Mouse (Mus musculus) liver, embryonic 13.5 days (tissue): Measurements from ENCODE around the gene Kcnk10. TPM values are rescaled to one million over a fixed set of nuclear protein-coding genes. Genes with fewer than 3 reads are reported as not detected.

Experiments
- ATAC-seq: fragments of 200-750 bp; cut with Nextera tagmentation; 2 replicates; pipeline ENCODE4 v1.8.0; 2017; ENCODE audit warnings: low read depth, mild to moderate bottlenecking, moderate number of reproducible peaks, moderate library complexity
- DNase-seq: peaks from one replicate; pipeline ENCODE4 v3.0.0; 2022
- H3K27ac ChIP-seq: fragments of 300-500 bp; sonication (generic); 2 replicates; pipeline ENCODE4 v1.5.1; 2015; ENCODE audit warnings: moderate library complexity, mild to moderate bottlenecking, inconsistent platforms
- H3K27me3 ChIP-seq: fragments of 300-500 bp; sonication (generic); 2 replicates; pipeline ENCODE4 v1.6.1; 2015; ENCODE audit warnings: mild to moderate bottlenecking, inconsistent platforms
- H3K36me3 ChIP-seq: fragments of 300-500 bp; sonication (generic); 2 replicates; pipeline ENCODE4 v1.6.1; 2015; ENCODE audit warnings: mild to moderate bottlenecking, inconsistent platforms
- H3K4me1 ChIP-seq: fragments of 300-500 bp; sonication (generic); replicated peaks from 2 replicates; pipeline ENCODE4 v1.6.1; 2015; ENCODE audit warnings: inconsistent platforms
- H3K4me2 ChIP-seq: fragments of 300-500 bp; sonication (generic); 2 replicates; pipeline ENCODE4 v1.6.1; 2015; ENCODE audit warnings: inconsistent platforms, mild to moderate bottlenecking, moderate library complexity
- H3K4me3 ChIP-seq: fragments of 300-500 bp; sonication (generic); replicated peaks from 2 replicates; pipeline ENCODE4 v1.5.1; 2015; ENCODE audit warnings: mild to moderate bottlenecking, inconsistent platforms
- H3K9ac ChIP-seq: fragments of 300-500 bp; sonication (generic); 2 replicates; pipeline ENCODE4 v1.6.1; 2015; ENCODE audit warnings: mild to moderate bottlenecking, inconsistent platforms
- H3K9me3 ChIP-seq: fragments of 300-500 bp; sonication (generic); replicated peaks from 2 replicates; pipeline ENCODE4 v1.6.1; 2016; ENCODE audit warnings: inconsistent platforms
- WGBS: fragments of 180-500 bp; shearing (Covaris S2); methylation state at CpG from one replicate; pipeline ENCODE4 v1.1.7; 2015; ENCODE audit not compliant: insufficient replicate concordance; 5-methylcytosine and 5-hydroxymethylcytosine counted together
- polyA plus RNA-seq: library from polyadenylated mRNA; unstranded; fragments of >200 nt; fragmentation: Nextera tagmentation; extraction: Ambion mirVana; gene quantifications from 2 replicates; pipeline ENCODE4 v1.2.1, GENCODE M21; 2015

Gene Kcnk10
- polyA plus RNA-seq, 1 experiment from 2014 or later, result not detected

GRCm38 (mm10) chr12:98501045-98501444 lies 77.1 kb downstream of the Kcnk10 start:
- no peaks in the 10 kb centered on the region for H3K27me3 ChIP-seq
- 66% methylated on average over 4 of the region's 4 CpGs for WGBS
- H3K4me2 ChIP-seq, result no peak overlapping the region
- H3K9ac ChIP-seq, result no peak overlapping the region
- no peaks in the 10 kb centered on the region for H3K36me3 ChIP-seq
- H3K27ac ChIP-seq, result no peak overlapping the region
- no peaks in the 10 kb centered on the region for H3K4me1 ChIP-seq
- H3K9me3 ChIP-seq, result 0 out of 2 replicates have a peak, but pooled peaks cover 2% of the 10 kb centered on the region
- ATAC-seq, result no peak
- H3K4me3 ChIP-seq, result no peak overlapping the region
- DNase-seq, result no peak

GRCm38 (mm10) chr12:98481460-98481859 lies 96.7 kb downstream of the Kcnk10 start:
- ATAC-seq (no peak), DNase-seq (no peak)
- Histone ChIP-seq H3K27ac (no peak overlapping the region), H3K9me3 (no peaks in the 10 kb centered on the region), H3K4me1 (no peaks in the 10 kb centered on the region), H3K36me3 (no peaks in the 10 kb centered on the region), H3K4me3 (no peak overlapping the region), H3K9ac (no peak overlapping the region), H3K4me2 (no peak overlapping the region), H3K27me3 (no peaks in the 10 kb centered on the region)
- 55% methylated on average over 2 of the region's 2 CpGs for WGBS

- no peak for ATAC-seq
- DNase-seq, result no peak
Observed at GRCm38 (mm10) chr12:98481048-98481447, 97.1 kb downstream of the Kcnk10 start.

GRCm38 (mm10) chr12:98477673-98478461 lies 100.2 kb downstream of the Kcnk10 start:
- ATAC-seq, result no peak
- Histone ChIP-seq H3K9me3 (no peaks in the 10 kb centered on the region), H3K4me3 (no peak overlapping the region), H3K4me2 (no peak overlapping the region), H3K4me1 (no peaks in the 10 kb centered on the region), H3K27me3 (no peaks in the 10 kb centered on the region), H3K9ac (no peak overlapping the region), H3K27ac (no peak overlapping the region), H3K36me3 (no peaks in the 10 kb centered on the region)
- no peak for DNase-seq
- 67% methylated on average over 8 of the region's 8 CpGs for WGBS

More at GRCm38 (mm10) chr12:98481048-98481447, 97.1 kb downstream of the Kcnk10 start:
- Histone ChIP-seq H3K9ac (no peak overlapping the region), H3K9me3 (no peaks in the 10 kb centered on the region), H3K27me3 (no peaks in the 10 kb centered on the region), H3K4me1 (no peaks in the 10 kb centered on the region), H3K4me3 (no peak overlapping the region), H3K36me3 (no peaks in the 10 kb centered on the region), H3K27ac (no peak overlapping the region), H3K4me2 (no peak overlapping the region)
- WGBS, result 61% methylated on average over 5 of the region's 5 CpGs

- H3K36me3 ChIP-seq, result no peaks in the 10 kb centered on the region
- H3K4me1 ChIP-seq, result no peaks in the 10 kb centered on the region
- H3K4me3 ChIP-seq, result no peak overlapping the region
- WGBS, result 56% methylated on average over 5 of the region's 5 CpGs
- no peaks in the 10 kb centered on the region for H3K27me3 ChIP-seq
- DNase-seq (no peak), ATAC-seq (no peak)
- H3K9me3 ChIP-seq, result no peaks in the 10 kb centered on the region
- no peak overlapping the region for H3K9ac ChIP-seq
- no peak overlapping the region for H3K4me2 ChIP-seq
- no peak overlapping the region for H3K27ac ChIP-seq
Observed at GRCm38 (mm10) chr12:98471232-98471631, 106.9 kb downstream of the Kcnk10 start.

- Histone ChIP-seq H3K4me2 (no peak overlapping the region), H3K9ac (no peak overlapping the region), H3K27me3 (no peaks in the 10 kb centered on the region), H3K36me3 (no peaks in the 10 kb centered on the region), H3K9me3 (no peaks in the 10 kb centered on the region), H3K4me3 (no peak overlapping the region), H3K4me1 (no peaks in the 10 kb centered on the region), H3K27ac (no peak overlapping the region)
- ATAC-seq (no peak), DNase-seq (no peak)
- WGBS, result 57% methylated on average over 3 of the region's 3 CpGs
Observed at GRCm38 (mm10) chr12:98470097-98470496, 108.0 kb downstream of the Kcnk10 start.

GRCm38 (mm10) chr12:98467793-98468192 lies 110.3 kb downstream of the Kcnk10 start:
- Histone ChIP-seq H3K36me3 (no peaks in the 10 kb centered on the region), H3K9ac (no peak overlapping the region), H3K9me3 (no peaks in the 10 kb centered on the region), H3K4me3 (no peak overlapping the region), H3K27ac (no peak overlapping the region), H3K4me1 (no peaks in the 10 kb centered on the region), H3K27me3 (no peaks in the 10 kb centered on the region), H3K4me2 (no peak overlapping the region)
- DNase-seq (no peak), ATAC-seq (no peak)
- 89% methylated on average over 4 of the region's 4 CpGs for WGBS

GRCm38 (mm10) chr12:98459889-98460288 lies 118.2 kb downstream of the Kcnk10 start:
- no peak for ATAC-seq

GRCm38 (mm10) chr12:98458944-98459343 lies 119.2 kb downstream of the Kcnk10 start:
- WGBS, result 70% methylated on average over 4 of the region's 4 CpGs
- ATAC-seq, result no peak

More at GRCm38 (mm10) chr12:98459889-98460288, 118.2 kb downstream of the Kcnk10 start:
- no peaks in the 10 kb centered on the region for H3K27me3 ChIP-seq
- no peaks in the 10 kb centered on the region for H3K4me1 ChIP-seq
- no peak overlapping the region for H3K4me2 ChIP-seq
- WGBS, result 33% methylated on average over 3 of the region's 3 CpGs
- DNase-seq, result no peak
- no peaks in the 10 kb centered on the region for H3K9me3 ChIP-seq
- no peak overlapping the region for H3K27ac ChIP-seq
- H3K36me3 ChIP-seq, result no peaks in the 10 kb centered on the region
- no peak overlapping the region for H3K4me3 ChIP-seq
- H3K9ac ChIP-seq, result no peak overlapping the region

GRCm38 (mm10) chr12:98458516-98458915 lies 119.6 kb downstream of the Kcnk10 start:
- Histone ChIP-seq H3K27ac (no peak overlapping the region), H3K4me1 (no peaks in the 10 kb centered on the region), H3K4me2 (no peak overlapping the region), H3K9ac (no peak overlapping the region), H3K4me3 (no peak overlapping the region), H3K9me3 (no peaks in the 10 kb centered on the region), H3K27me3 (no peaks in the 10 kb centered on the region), H3K36me3 (no peaks in the 10 kb centered on the region)
- DNase-seq (no peak), ATAC-seq (no peak)
- WGBS, result 72% methylated on average over 5 of the region's 5 CpGs

More at GRCm38 (mm10) chr12:98458944-98459343, 119.2 kb downstream of the Kcnk10 start:
- no peak overlapping the region for H3K4me3 ChIP-seq
- no peak overlapping the region for H3K9ac ChIP-seq
- H3K4me1 ChIP-seq, result no peaks in the 10 kb centered on the region
- no peak for DNase-seq
- no peak overlapping the region for H3K27ac ChIP-seq
- no peaks in the 10 kb centered on the region for H3K36me3 ChIP-seq
- no peak overlapping the region for H3K4me2 ChIP-seq
- H3K9me3 ChIP-seq, result no peaks in the 10 kb centered on the region
- no peaks in the 10 kb centered on the region for H3K27me3 ChIP-seq

- Histone ChIP-seq H3K27me3 (no peaks in the 10 kb centered on the region), H3K4me1 (no peaks in the 10 kb centered on the region), H3K9me3 (no peaks in the 10 kb centered on the region), H3K4me2 (no peak overlapping the region), H3K36me3 (no peaks in the 10 kb centered on the region), H3K27ac (no peak overlapping the region), H3K4me3 (no peak overlapping the region), H3K9ac (no peak overlapping the region)
- 72% methylated on average over 17 of the region's 17 CpGs for WGBS
- DNase-seq (no peak), ATAC-seq (no peak)
Observed at GRCm38 (mm10) chr12:98453161-98453560, 124.9 kb downstream of the Kcnk10 start.

- no peak overlapping the region for H3K4me3 ChIP-seq
- H3K27ac ChIP-seq, result no peak overlapping the region
- ATAC-seq (no peak), DNase-seq (no peak)
- no peaks in the 10 kb centered on the region for H3K4me1 ChIP-seq
- no peak overlapping the region for H3K9ac ChIP-seq
- H3K27me3 ChIP-seq, result no peaks in the 10 kb centered on the region
- no peaks in the 10 kb centered on the region for H3K9me3 ChIP-seq
- H3K4me2 ChIP-seq, result no peak overlapping the region
- H3K36me3 ChIP-seq, result no peaks in the 10 kb centered on the region
- WGBS, result 70% methylated on average over 7 of the region's 7 CpGs
Observed at GRCm38 (mm10) chr12:98452646-98453045, 125.5 kb downstream of the Kcnk10 start.
